Mouse (Mus musculus): ENCODE results near the gene 4930556J24Rik. TPM values are rescaled to one million over a fixed set of nuclear protein-coding genes. Genes with fewer than 3 reads are reported as not detected.

4930556J24Rik gene
- polyA plus RNA-seq, 1 experiment from 2014 or later = 0.37 TPM

- ATAC-seq (ENCODE audit: insufficient number of reproducible peaks, low FRiP score, low TSS enrichment, low read depth) = no peak
- no peak overlapping the region for H3K4me3 ChIP-seq (replicated peaks)
Observed at GRCm38 (mm10) chr11:3995511-3995910, 18.9 kb upstream of the 4930556J24Rik start.

GRCm38 (mm10) chr11:3993914-3994313, 17.3 kb upstream of the 4930556J24Rik start:
- Histone ChIP-seq H3K4me3 (replicated peaks) (no peak overlapping the region), H3K4me1 (peaks cover 12% of the 10 kb centered on the region), H3K9me3 (replicated peaks) (no peaks in the 10 kb centered on the region), H3K27ac (replicated peaks) (no peak overlapping the region), H3K36me3 (no peaks in the 10 kb centered on the region), H3K27me3 (peaks cover 25% of the 10 kb centered on the region), H3K4me2 (replicated peaks) (no peak overlapping the region), H3K9ac (no peak overlapping the region)
- WGBS = 75% methylated on average over 6 of the region's 6 CpGs
- no peak for ATAC-seq (ENCODE audit: insufficient number of reproducible peaks, low FRiP score, low TSS enrichment, low read depth)

More at GRCm38 (mm10) chr11:3995511-3995910, 18.9 kb upstream of the 4930556J24Rik start:
- Histone ChIP-seq H3K4me1 (peaks cover 12% of the 10 kb centered on the region), H3K4me2 (replicated peaks) (no peak overlapping the region), H3K27ac (replicated peaks) (no peak overlapping the region), H3K9me3 (replicated peaks) (no peaks in the 10 kb centered on the region), H3K36me3 (no peaks in the 10 kb centered on the region), H3K27me3 (peaks cover 40% of the 10 kb centered on the region), H3K9ac (no peak overlapping the region)
- WGBS = 81% methylated on average over 5 of the region's 5 CpGs

- H3K36me3 ChIP-seq = no peaks in the 10 kb centered on the region
- no peak for ATAC-seq (ENCODE audit: insufficient number of reproducible peaks, low FRiP score, low TSS enrichment, low read depth)
- peaks cover 5% of the 10 kb centered on the region for H3K4me1 ChIP-seq
- no peaks in the 10 kb centered on the region for H3K9me3 ChIP-seq (replicated peaks)
- no peak overlapping the region for H3K4me3 ChIP-seq (replicated peaks)
- no peak overlapping the region for H3K9ac ChIP-seq
- 73% methylated on average over 6 of the region's 6 CpGs for WGBS
- H3K4me2 ChIP-seq (replicated peaks) = no peak overlapping the region
- no peak overlapping the region for H3K27ac ChIP-seq (replicated peaks)
- H3K27me3 ChIP-seq = peaks cover 17% of the 10 kb centered on the region
Observed at GRCm38 (mm10) chr11:3993132-3993531, 16.6 kb upstream of the 4930556J24Rik start.

- no peaks in the 10 kb centered on the region for H3K27me3 ChIP-seq
- H3K4me2 ChIP-seq (replicated peaks) = no peak overlapping the region
- no peaks in the 10 kb centered on the region for H3K9me3 ChIP-seq (replicated peaks)
- H3K4me1 ChIP-seq = no peaks in the 10 kb centered on the region
- H3K9ac ChIP-seq = no peak overlapping the region
- H3K36me3 ChIP-seq = no peaks in the 10 kb centered on the region
- 53% methylated on average over 3 of the region's 3 CpGs for WGBS
- H3K27ac ChIP-seq (replicated peaks) = no peak overlapping the region
- ATAC-seq (ENCODE audit: insufficient number of reproducible peaks, low FRiP score, low TSS enrichment, low read depth) = no peak
- H3K4me3 ChIP-seq (replicated peaks) = no peak overlapping the region
Observed at GRCm38 (mm10) chr11:3989748-3990147, 13.2 kb upstream of the 4930556J24Rik start.

GRCm38 (mm10) chr11:3983863-3984745, 7.5 kb upstream of the 4930556J24Rik start:
- H3K36me3 ChIP-seq = peaks cover 14% of the 10 kb centered on the region
- 6% methylated on average over 15 of the region's 15 CpGs for WGBS
- H3K4me2 ChIP-seq (replicated peaks) = peak overlapping the region; percentile 60
- no peaks in the 10 kb centered on the region for H3K9me3 ChIP-seq (replicated peaks)
- no peak overlapping the region for H3K9ac ChIP-seq
- peak; percentile 52; the same call in 1 of the 2 replicates for ATAC-seq (ENCODE audit: insufficient number of reproducible peaks, low FRiP score, low TSS enrichment, low read depth)
- H3K4me1 ChIP-seq = peaks cover 6% of the 10 kb centered on the region
- H3K27me3 ChIP-seq = peaks cover 12% of the 10 kb centered on the region; the same call in 1 of the 2 replicates
- H3K27ac ChIP-seq (replicated peaks) = no peak overlapping the region
- H3K4me3 ChIP-seq (replicated peaks) = peak overlapping the region; percentile 39

- peak; percentile 41 for ATAC-seq (ENCODE audit: insufficient number of reproducible peaks, low FRiP score, low TSS enrichment, low read depth)
- 2% methylated on average over 29 of the region's 37 CpGs for WGBS
Observed at GRCm38 (mm10) chr11:3983291-3983862, 6.8 kb upstream of the 4930556J24Rik start, which contains the start of gene Gal3st1. Gal3st1 (plus strand) TSS chr11:3983636.

GRCm38 (mm10) chr11:3982275-3983209, 6.0 kb upstream of the 4930556J24Rik start:
- Histone ChIP-seq H3K4me1 (peaks cover 6% of the 10 kb centered on the region), H3K9me3 (replicated peaks) (no peaks in the 10 kb centered on the region), H3K27ac (replicated peaks) (0 out of 2 replicates have a peak overlapping the region, but pooled peaks have one; percentile 58), H3K36me3 (peaks cover 29% of the 10 kb centered on the region), H3K4me3 (replicated peaks) (no peak overlapping the region), H3K4me2 (replicated peaks) (no peak overlapping the region), H3K9ac (no peak overlapping the region), H3K27me3 (peaks cover 12% of the 10 kb centered on the region; the same call in 1 of the 2 replicates)
- ATAC-seq (ENCODE audit: insufficient number of reproducible peaks, low FRiP score, low TSS enrichment, low read depth) = no peak
- WGBS = 60% methylated on average over 7 of the region's 7 CpGs

More at GRCm38 (mm10) chr11:3983291-3983862, 6.8 kb upstream of the 4930556J24Rik start, which contains the start of gene Gal3st1:
- Histone ChIP-seq H3K27me3 (peaks cover 12% of the 10 kb centered on the region; the same call in 1 of the 2 replicates), H3K4me2 (replicated peaks) (peak within 1 kb of the TSS; percentile 60), H3K36me3 (peaks cover 21% of the 10 kb centered on the region), H3K4me1 (peaks cover 6% of the 10 kb centered on the region), H3K27ac (replicated peaks) (no peak within 1 kb of the TSS), H3K4me3 (replicated peaks) (peak within 1 kb of the TSS; percentile 39), H3K9ac (no peak within 1 kb of the TSS), H3K9me3 (replicated peaks) (no peaks in the 10 kb centered on the region)

- ATAC-seq (ENCODE audit: insufficient number of reproducible peaks, low FRiP score, low TSS enrichment, low read depth) = no peak
- H3K27ac ChIP-seq (replicated peaks) = peak overlapping the region; percentile 58; the same call in 1 of the 2 replicates
Observed at GRCm38 (mm10) chr11:3981536-3981935, 5.0 kb upstream of the 4930556J24Rik start.

GRCm38 (mm10) chr11:3978421-3978820, 1.8 kb upstream of the 4930556J24Rik start:
- Histone ChIP-seq H3K27me3 (peaks cover 7% of the 10 kb centered on the region; the same call in 1 of the 2 replicates), H3K27ac (replicated peaks) (no peak overlapping the region), H3K36me3 (peaks cover 71% of the 10 kb centered on the region), H3K4me3 (replicated peaks) (no peak overlapping the region), H3K9me3 (replicated peaks) (no peaks in the 10 kb centered on the region), H3K4me2 (replicated peaks) (no peak overlapping the region), H3K9ac (no peak overlapping the region), H3K4me1 (peaks cover 6% of the 10 kb centered on the region; the same call in 1 of the 2 replicates)
- no peak for ATAC-seq (ENCODE audit: insufficient number of reproducible peaks, low FRiP score, low TSS enrichment, low read depth)
- WGBS = 94% methylated on average over 5 of the region's 5 CpGs

More at GRCm38 (mm10) chr11:3981536-3981935, 5.0 kb upstream of the 4930556J24Rik start:
- Histone ChIP-seq H3K9ac (no peak overlapping the region), H3K4me2 (replicated peaks) (no peak overlapping the region), H3K27me3 (peaks cover 12% of the 10 kb centered on the region; the same call in 1 of the 2 replicates), H3K4me1 (peaks cover 6% of the 10 kb centered on the region), H3K4me3 (replicated peaks) (no peak overlapping the region), H3K36me3 (peaks cover 39% of the 10 kb centered on the region), H3K9me3 (replicated peaks) (no peaks in the 10 kb centered on the region)
- 30% methylated on average over 6 of the region's 6 CpGs for WGBS

GRCm38 (mm10) chr11:3974311-3974710, 2.3 kb downstream of the 4930556J24Rik start:
- H3K27me3 ChIP-seq = no peaks in the 10 kb centered on the region
- no peak overlapping the region for H3K4me3 ChIP-seq (replicated peaks)
- H3K9me3 ChIP-seq (replicated peaks) = no peaks in the 10 kb centered on the region
- 0 out of 2 replicates have a peak, but pooled peaks have one; percentile 19 for ATAC-seq (ENCODE audit: insufficient number of reproducible peaks, low FRiP score, low TSS enrichment, low read depth)
- no peaks in the 10 kb centered on the region for H3K4me1 ChIP-seq
- H3K4me2 ChIP-seq (replicated peaks) = no peak overlapping the region
- H3K9ac ChIP-seq = no peak overlapping the region
- H3K27ac ChIP-seq (replicated peaks) = no peak overlapping the region
- WGBS = 52% methylated on average over 3 of the region's 3 CpGs
- peaks cover 100% of the 10 kb centered on the region for H3K36me3 ChIP-seq

All from embryonic facial prominence, embryonic 15.5 days (tissue).